9 mouse cellular contexts compared by ENCODE assay signal in genomic region chr5:14218677-14219076, GRCm38 (mm10).
A peak's percentile ranks its signal among the peaks of the same experiment; 100 is the strongest.
DNase-seq lines count a peak whose midpoint lies in the region; ATAC-seq and TF ChIP-seq lines count a peak whose summit lies in the region.
"Had no signal": no experiment of that assay in that cellular context is flagged by ENCODE, and none has a peak within 500 bp of the region (broad histone marks: within the 10 kb centered on the region; RNA-seq: fewer than 3 reads in every experiment).

No protein-coding gene starts in this region.

- H3K4me2 ChIP-seq in kidney, embryonic 16.5 days (replicated peaks; ENCODE audit: low read depth, low read length), result no peak overlapping the region
- no peak overlapping the region for H3K4me2 ChIP-seq in hindbrain, postnatal 0 days (ENCODE audit: low read depth, low read length)
- no peak overlapping the region for H3K4me2 ChIP-seq in intestine, embryonic 16.5 days (ENCODE audit: low read depth, low read length)

- peak; percentile 72 for TF ChIP-seq CTCF in hindbrain, postnatal 0 days (IDR thresholded peaks at IDR 0.05; ENCODE audit: low read depth)

- ATAC-seq in kidney, embryonic 16.5 days (ENCODE audit: low FRiP score, low TSS enrichment), result no peak
- ATAC-seq in hindbrain, postnatal 0 days, result no peak; the same call in 1 of the 2 replicates
- ATAC-seq in intestine, embryonic 16.5 days, result no peak
- ATAC-seq: inflammation-experienced regulatory T-cells, adult 6 months had no signal

- no peaks in the 10 kb centered on the region for H3K27me3 ChIP-seq in kidney, embryonic 16.5 days (ENCODE audit: insufficient read depth, low read length)
- no peaks in the 10 kb centered on the region for H3K27me3 ChIP-seq in hindbrain, postnatal 0 days (ENCODE audit: insufficient read depth, low read length)
- no peaks in the 10 kb centered on the region for H3K27me3 ChIP-seq in intestine, embryonic 16.5 days (replicated peaks; ENCODE audit: control insufficient read depth, insufficient read depth, low read length)

- H3K9me3 ChIP-seq in kidney, embryonic 16.5 days (ENCODE audit: low read length), result no peaks in the 10 kb centered on the region
- no peaks in the 10 kb centered on the region for H3K9me3 ChIP-seq in hindbrain, postnatal 0 days (ENCODE audit: low read length)
- no peaks in the 10 kb centered on the region for H3K9me3 ChIP-seq in intestine, embryonic 16.5 days (ENCODE audit: control insufficient read depth, low read length)

- 75% methylated on average over 4 of the region's 4 CpGs for WGBS in kidney, embryonic 16.5 days
- 68% methylated on average over 4 of the region's 4 CpGs for WGBS in hindbrain, postnatal 0 days
- WGBS in intestine, embryonic 16.5 days, result 75% methylated on average over 4 of the region's 4 CpGs

- no peak overlapping the region for H3K9ac ChIP-seq in kidney, embryonic 16.5 days (replicated peaks; ENCODE audit: low read length)
- H3K9ac ChIP-seq in hindbrain, postnatal 0 days (replicated peaks; ENCODE audit: low read length), result no peak overlapping the region
- H3K9ac ChIP-seq in intestine, embryonic 16.5 days (ENCODE audit: low read depth, low read length), result no peak overlapping the region

- H3K4me3 ChIP-seq in kidney, embryonic 16.5 days (ENCODE audit: low read length), result no peak overlapping the region
- H3K4me3 ChIP-seq in hindbrain, postnatal 0 days (ENCODE audit: low read length), result no peak overlapping the region
- H3K4me3 ChIP-seq in intestine, embryonic 16.5 days (ENCODE audit: low read length), result no peak overlapping the region

- peak; percentile 1 for DNase-seq in kidney, adult 9 months
- DNase-seq in urinary bladder, postnatal 14 days (ENCODE audit: low spot score), result peak; percentile 8
- no peak for DNase-seq in urinary bladder, postnatal 4 days (ENCODE audit: low spot score in 2 of 2)
- peak; percentile 78 for DNase-seq in hindbrain, postnatal 0 days (ENCODE audit: low spot score)
- no peak for DNase-seq in spleen, postnatal 4 days (ENCODE audit: low spot score in 2 of 2)
- DNase-seq in adrenal gland, postnatal 36 days, result no peak

- no peaks in the 10 kb centered on the region for H3K36me3 ChIP-seq in kidney, embryonic 16.5 days (ENCODE audit: insufficient read depth, low read length)
- H3K36me3 ChIP-seq in hindbrain, postnatal 0 days (ENCODE audit: insufficient read depth, low read length), result no peaks in the 10 kb centered on the region
- no peaks in the 10 kb centered on the region for H3K36me3 ChIP-seq in intestine, embryonic 16.5 days (ENCODE audit: control insufficient read depth, insufficient read depth, low read length)

- no peak overlapping the region for H3K27ac ChIP-seq in kidney, embryonic 16.5 days (ENCODE audit: low read length)
- H3K27ac ChIP-seq in hindbrain, postnatal 0 days, result no peak overlapping the region
- no peak overlapping the region for H3K27ac ChIP-seq in intestine, embryonic 16.5 days (ENCODE audit: low read length)

- no peaks in the 10 kb centered on the region for H3K4me1 ChIP-seq in kidney, embryonic 16.5 days (ENCODE audit: insufficient read depth, low read length)
- H3K4me1 ChIP-seq in hindbrain, postnatal 0 days (ENCODE audit: insufficient read depth, low read length), result 0 out of 2 replicates have a peak, but pooled peaks cover 4% of the 10 kb centered on the region
- no peaks in the 10 kb centered on the region for H3K4me1 ChIP-seq in intestine, embryonic 16.5 days (ENCODE audit: control insufficient read depth, insufficient read depth, low read length)

Comparison
In these comparisons a context has a peak if more than half of its experiments do, and no peak if none do; other contexts are left out.
1. DNase-seq: peak in kidney, adult 9 months (single experiment), urinary bladder, postnatal 14 days (single experiment) and hindbrain, postnatal 0 days (single experiment); none in urinary bladder, postnatal 4 days (0 of 2), spleen, postnatal 4 days (0 of 2) and adrenal gland, postnatal 36 days (0 of 2).